Mouse (Mus musculus) limb, embryonic 14.5 days (tissue): ENCODE measurements at regions not wholly inside any gene's neighbourhood (a gene's known extent, or its start where the extent isn't known, plus 50 kb on each side); places are given as distances from the start of the nearest gene placed in this dataset.
"Not testable (repeated sequence)": the region's sequence is repeated elsewhere in the genome, so short reads cannot be mapped to it uniquely, and the experiment has no call there.

Experiments used
- ATAC-seq: fragments of 200-750 bp; cut with Nextera tagmentation; 2 replicates; pipeline ENCODE4 v1.8.0; 2017; ENCODE audit warnings: low read depth, moderate number of reproducible peaks, moderate TSS enrichment; ENCODE audit not compliant: low FRiP score
- DNase-seq: peaks from one replicate; pipeline ENCODE4 v3.0.0-alpha.2; 2015; ENCODE audit warnings: low spot score
- H3K27ac ChIP-seq: fragments of 300-500 bp; sonication (generic); replicated peaks from 2 replicates; pipeline ENCODE4 v1.5.1; 2014; ENCODE audit warnings: low read depth, mild to moderate bottlenecking, low read length, moderate library complexity, mixed read lengths
- H3K27me3 ChIP-seq: fragments of 300-500 bp; sonication (generic); 2 replicates; pipeline ENCODE4 v1.6.1; 2014; ENCODE audit warnings: low read length, mixed read lengths; ENCODE audit not compliant: control insufficient read depth, insufficient read depth
- H3K36me3 ChIP-seq: fragments of 300-500 bp; sonication (generic); 2 replicates; pipeline ENCODE4 v1.6.1; 2014; ENCODE audit warnings: mild to moderate bottlenecking, low read length, moderate library complexity, mixed read lengths; ENCODE audit not compliant: control insufficient read depth, insufficient read depth
- H3K4me1 ChIP-seq: fragments of 300-500 bp; sonication (generic); 2 replicates; pipeline ENCODE4 v1.6.1; 2014; ENCODE audit warnings: antibody characterized with exemption, low read length, mixed read lengths; ENCODE audit not compliant: control insufficient read depth, insufficient read depth
- H3K4me2 ChIP-seq: fragments of 300-500 bp; sonication (generic); replicated peaks from 2 replicates; pipeline ENCODE4 v1.6.1; 2014; ENCODE audit warnings: low read depth, mild to moderate bottlenecking, low read length, moderate library complexity; ENCODE audit not compliant: severe bottlenecking
- H3K4me3 ChIP-seq: fragments of 300-500 bp; sonication (generic); replicated peaks from 2 replicates; pipeline ENCODE4 v1.5.1; 2014; ENCODE audit warnings: low read length
- H3K9ac ChIP-seq: fragments of 300-500 bp; sonication (generic); 2 replicates; pipeline ENCODE4 v1.6.1; 2014; ENCODE audit warnings: mild to moderate bottlenecking, low read depth, low read length, moderate library complexity; ENCODE audit not compliant: severe bottlenecking
- H3K9me3 ChIP-seq: fragments of 300-500 bp; sonication (generic); 2 replicates; pipeline ENCODE4 v1.6.1; 2016; ENCODE audit warnings: low read length; ENCODE audit not compliant: control insufficient read depth
- WGBS: fragments of 180-500 bp; shearing (Covaris S2); extraction: QIAGEN DNeasy Blood & Tissue Kit; methylation state at CpG from one replicate; pipeline ENCODE4 v1.1.7; 2014; 5-methylcytosine and 5-hydroxymethylcytosine counted together

DNA sequence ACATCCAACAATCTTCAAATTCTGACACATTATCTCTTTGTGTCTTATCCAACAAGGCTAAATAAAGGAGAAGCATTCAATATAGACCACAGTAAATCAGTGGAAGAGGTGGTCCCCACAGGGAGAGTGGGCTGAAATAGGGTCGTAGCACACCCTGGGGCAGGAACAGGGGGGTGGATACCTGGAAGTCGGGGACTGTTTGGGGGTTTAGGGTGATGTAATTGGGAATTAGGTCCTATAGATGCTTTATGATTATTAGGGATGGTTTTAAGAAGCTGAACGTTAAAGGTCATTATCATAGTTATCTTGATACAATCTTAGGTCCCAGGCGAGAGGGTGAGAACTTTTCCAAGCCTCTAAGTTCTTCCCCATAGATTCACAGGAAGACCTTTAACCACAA is 67.9 kb upstream of the Zfp709 start:
- H3K36me3 ChIP-seq, DNase-seq: not testable (repeated sequence)

DNA sequence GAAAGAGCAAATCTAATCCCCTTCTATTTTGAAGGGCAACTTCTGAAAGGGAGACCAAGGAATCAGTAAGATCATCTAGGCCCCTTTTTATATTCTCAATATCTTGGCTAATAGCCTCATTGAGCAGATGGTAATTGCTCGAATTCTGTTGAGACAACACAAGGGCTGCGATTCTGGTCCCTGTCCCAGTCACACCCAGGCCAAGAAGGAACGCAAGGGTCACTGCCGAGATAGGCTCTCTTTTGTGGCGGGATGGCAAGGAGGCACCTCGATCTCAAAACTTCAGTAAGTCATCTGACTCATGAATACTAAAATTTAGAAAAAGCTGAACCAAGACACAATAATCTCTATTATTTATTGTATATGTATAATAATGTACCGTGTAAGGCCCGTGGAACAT is 68.6 kb upstream of the Zfp709 start:
- ATAC-seq, H3K4me3 ChIP-seq, H3K27ac ChIP-seq, H3K4me1 ChIP-seq, H3K4me2 ChIP-seq, DNase-seq, H3K9me3 ChIP-seq, H3K9ac ChIP-seq, H3K27me3 ChIP-seq, H3K36me3 ChIP-seq: not testable (repeated sequence)
- WGBS: 92% methylated on average over 8 of the region's 8 CpGs

More for the DNA sequence above, 67.9 kb upstream of the Zfp709 start:
- H3K9ac ChIP-seq, H3K27ac ChIP-seq, H3K27me3 ChIP-seq, H3K9me3 ChIP-seq, ATAC-seq, H3K4me1 ChIP-seq, H3K4me2 ChIP-seq, H3K4me3 ChIP-seq: not testable (repeated sequence)
- WGBS: 83% methylated on average over 4 of the region's 4 CpGs

GRCm38 (mm10) chr8:71807788-71808187 is 74.0 kb upstream of the Zfp709 start:
- WGBS: 66% methylated on average over 3 of the region's 4 CpGs
- DNase-seq, H3K36me3 ChIP-seq, H3K27ac ChIP-seq, ATAC-seq, H3K27me3 ChIP-seq, H3K9ac ChIP-seq, H3K4me1 ChIP-seq, H3K4me2 ChIP-seq, H3K9me3 ChIP-seq, H3K4me3 ChIP-seq: not testable (repeated sequence)

DNA sequence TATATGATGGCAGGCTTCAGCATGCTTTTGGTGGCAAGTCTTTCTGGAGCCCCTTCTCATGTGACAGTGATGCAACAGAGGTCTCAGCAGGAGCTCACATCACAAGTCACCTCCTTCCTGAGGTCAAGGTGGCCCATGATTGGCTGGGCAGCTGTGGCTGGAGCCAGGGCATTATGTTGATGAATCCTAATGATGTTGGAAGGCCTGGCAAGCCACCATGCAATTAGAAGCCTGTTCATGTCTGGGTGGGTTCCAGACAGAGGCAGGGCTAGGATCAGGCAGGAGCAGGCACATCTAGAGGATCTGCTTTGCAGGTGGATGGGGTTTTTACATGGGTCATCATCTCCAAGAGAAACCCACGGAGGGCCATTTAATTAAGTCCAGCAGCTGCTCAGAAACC is 77.2 kb upstream of the Zfp709 start:
- H3K4me3 ChIP-seq, H3K4me2 ChIP-seq, DNase-seq, H3K9ac ChIP-seq, H3K9me3 ChIP-seq, H3K4me1 ChIP-seq, H3K27me3 ChIP-seq, H3K36me3 ChIP-seq, ATAC-seq, H3K27ac ChIP-seq: not testable (repeated sequence)
- 58% methylated on average over 1 of the region's 1 CpGs for WGBS

- not testable (repeated sequence) for H3K27me3 ChIP-seq, H3K9ac ChIP-seq, H3K27ac ChIP-seq, H3K9me3 ChIP-seq, H3K4me2 ChIP-seq, H3K4me1 ChIP-seq, DNase-seq, H3K36me3 ChIP-seq, H3K4me3 ChIP-seq
- WGBS: 78% methylated on average over 2 of the region's 2 CpGs
- ATAC-seq: peak; percentile 31; the same call in 1 of the 2 replicates
Observed at GRCm38 (mm10) chr8:71802226-71802625, 76.7 kb upstream of the Fcho1 start.

- ATAC-seq, H3K4me1 ChIP-seq, DNase-seq, H3K9ac ChIP-seq, H3K27ac ChIP-seq, H3K4me2 ChIP-seq, H3K27me3 ChIP-seq, H3K36me3 ChIP-seq, H3K4me3 ChIP-seq, H3K9me3 ChIP-seq: not testable (repeated sequence)
- 0% methylated on average over 1 of the region's 9 CpGs for WGBS
Observed at GRCm38 (mm10) chr8:71789031-71789460, 63.5 kb upstream of the Fcho1 start.

GRCm38 (mm10) chr8:71780624-71781023 is 55.1 kb upstream of the Fcho1 start:
- H3K4me2 ChIP-seq, H3K4me3 ChIP-seq, H3K9ac ChIP-seq, ATAC-seq, H3K27ac ChIP-seq, H3K36me3 ChIP-seq, H3K27me3 ChIP-seq, DNase-seq, H3K9me3 ChIP-seq, H3K4me1 ChIP-seq: not testable (repeated sequence)
- 86% methylated on average over 8 of the region's 10 CpGs for WGBS

GRCm38 (mm10) chr8:71779824-71780223 is 54.3 kb upstream of the Fcho1 start:
- H3K9ac ChIP-seq, H3K36me3 ChIP-seq, H3K27ac ChIP-seq, H3K27me3 ChIP-seq, H3K4me3 ChIP-seq, DNase-seq, H3K4me2 ChIP-seq, H3K4me1 ChIP-seq, H3K9me3 ChIP-seq: not testable (repeated sequence)
- 71% methylated on average over 1 of the region's 4 CpGs for WGBS
- 0 out of 2 replicates have a peak, but pooled peaks have one; percentile 15 for ATAC-seq

DNA sequence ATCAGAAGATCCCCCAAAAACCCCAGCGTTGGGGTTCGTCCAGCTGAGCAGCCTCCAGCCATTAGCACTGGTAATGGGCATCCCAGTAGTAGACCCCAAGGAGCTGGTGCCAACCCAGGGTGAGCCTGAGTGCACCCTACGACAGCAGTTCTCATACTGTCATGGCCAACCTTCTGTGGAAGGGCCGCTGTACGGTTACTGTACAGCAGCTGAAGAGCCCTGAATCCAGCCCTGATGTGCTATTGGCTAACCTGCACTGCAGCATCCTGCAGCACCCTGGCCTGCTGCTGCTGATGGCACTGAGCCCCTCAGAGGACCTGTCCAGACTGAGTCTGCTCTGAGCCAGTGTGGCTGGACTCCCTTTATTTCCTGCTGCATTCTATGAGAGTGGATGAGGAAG is 53.9 kb upstream of the Fcho1 start:
- ATAC-seq, H3K9me3 ChIP-seq, H3K36me3 ChIP-seq, H3K4me1 ChIP-seq, DNase-seq, H3K4me2 ChIP-seq, H3K27ac ChIP-seq, H3K27me3 ChIP-seq, H3K9ac ChIP-seq, H3K4me3 ChIP-seq: not testable (repeated sequence)
- 90% methylated on average over 5 of the region's 5 CpGs for WGBS
